Mouse (Mus musculus): ENCODE measurements around the gene Fgfr2.

Fgfr2 gene

DNA sequence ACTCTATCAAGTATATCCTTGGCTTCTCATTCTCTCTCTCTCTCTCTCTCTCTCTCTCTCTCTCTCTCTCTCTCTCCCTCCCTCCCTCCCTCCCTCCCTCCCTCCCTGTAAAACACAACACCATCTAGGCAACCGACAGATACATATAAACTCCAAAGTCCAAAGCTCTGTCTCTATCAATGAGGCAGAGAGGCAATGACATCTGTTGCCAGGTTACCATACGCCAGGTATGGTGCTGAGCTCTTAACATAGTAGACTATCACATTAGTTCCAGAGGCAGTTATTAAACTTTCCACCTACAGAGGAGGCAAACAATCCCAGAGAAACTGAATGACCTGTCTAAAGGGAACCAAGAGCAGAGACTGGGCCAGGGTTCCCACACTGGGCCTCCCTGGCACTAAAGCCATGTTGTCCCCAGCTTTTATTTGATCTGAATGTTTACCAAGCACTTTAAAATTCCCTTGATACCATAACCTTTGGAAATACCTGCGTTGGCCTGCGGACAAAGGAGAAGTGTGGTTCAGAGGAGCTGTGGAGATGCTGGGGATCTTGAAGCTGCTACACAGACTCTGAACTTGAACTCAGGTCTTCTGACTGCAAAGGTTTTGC lies 2268.4 kb downstream of the Fgfr2 start:
- in situ Hi-C loops (cut with MboI, MseI): no loop called here

DNA sequence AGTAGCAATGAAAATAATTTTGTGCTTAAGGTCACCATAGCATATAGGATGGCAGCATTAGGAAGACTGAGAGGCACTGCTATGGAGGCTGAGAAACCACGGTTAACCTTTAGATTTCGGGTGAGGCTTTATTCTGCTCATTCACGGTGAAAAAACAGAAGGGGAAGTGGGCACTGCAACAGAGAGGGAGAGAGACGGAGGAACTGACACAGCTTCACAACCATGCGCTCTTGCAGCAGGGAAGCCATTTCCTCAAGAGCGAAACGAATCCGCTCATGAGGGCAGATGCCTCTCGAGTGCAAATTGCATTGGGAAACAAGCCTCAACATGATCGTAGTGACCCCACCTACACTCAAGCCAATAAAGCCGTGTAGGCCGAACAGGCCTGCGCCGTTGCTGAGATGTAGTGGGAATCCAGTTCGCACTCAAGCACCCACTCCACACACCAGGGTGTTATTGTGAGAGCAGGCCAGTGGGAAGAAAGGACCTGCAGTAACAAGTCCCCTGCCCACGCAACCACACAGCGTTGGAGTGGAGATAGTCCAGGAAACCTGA lies 2275.9 kb downstream of the Fgfr2 start:
- in situ Hi-C loops (cut with MboI, MseI): no loop called here

DNA sequence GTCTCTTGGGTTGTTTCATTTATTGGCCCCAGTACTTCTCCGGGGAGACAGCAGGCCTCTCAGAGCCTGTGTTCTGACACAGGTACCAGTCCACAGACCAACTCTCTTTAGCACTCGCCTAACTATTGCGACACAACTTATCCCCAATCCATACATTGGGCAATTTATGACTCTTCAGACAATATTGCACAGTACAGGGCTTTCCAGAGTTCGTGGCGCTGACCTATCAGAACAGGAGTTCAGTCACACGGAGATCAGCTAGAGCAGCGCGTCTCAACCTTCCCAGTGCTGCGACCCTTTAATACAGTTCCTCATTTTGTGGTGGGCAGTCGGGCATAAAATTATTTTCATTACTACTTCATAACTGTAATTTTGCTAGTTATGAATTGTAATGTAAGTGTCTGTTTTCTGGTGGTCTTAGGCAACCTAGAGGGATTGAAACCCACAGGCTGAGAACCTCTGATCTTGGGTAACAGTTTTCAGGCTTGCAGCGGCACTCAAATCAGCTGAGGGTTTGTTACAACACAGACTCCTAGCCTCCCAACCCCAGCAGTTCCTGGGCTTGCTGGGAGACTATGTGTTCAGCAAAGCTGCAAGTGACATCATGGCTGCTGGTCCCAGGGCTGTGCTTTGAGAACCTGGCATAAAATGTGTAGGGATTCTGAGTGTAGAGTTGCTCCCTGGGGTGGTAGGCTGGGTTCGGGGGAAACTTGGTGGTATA lies 2283.6 kb downstream of the Fgfr2 start:
- in situ Hi-C loops (cut with MboI, MseI): no loop called here

DNA sequence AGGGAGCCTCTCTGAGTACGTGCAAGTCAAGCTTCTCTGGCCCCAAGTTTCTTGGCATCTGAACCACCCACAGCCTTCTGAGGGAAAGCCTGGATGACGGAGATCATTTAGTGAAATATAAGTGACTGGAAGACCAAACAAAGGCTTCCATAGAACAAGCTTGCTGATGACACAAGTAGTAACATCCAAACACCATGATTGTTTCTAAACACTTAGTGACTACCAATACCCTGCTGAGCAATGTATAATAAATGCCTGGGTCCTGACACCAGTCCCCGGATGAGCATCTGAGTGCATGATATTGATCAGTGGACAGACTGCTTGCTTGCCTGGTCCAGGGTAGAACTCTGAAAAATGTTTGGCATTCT lies 2284.5 kb downstream of the Fgfr2 start:
- in situ Hi-C loops (cut with MboI, MseI): no loop called here

DNA sequence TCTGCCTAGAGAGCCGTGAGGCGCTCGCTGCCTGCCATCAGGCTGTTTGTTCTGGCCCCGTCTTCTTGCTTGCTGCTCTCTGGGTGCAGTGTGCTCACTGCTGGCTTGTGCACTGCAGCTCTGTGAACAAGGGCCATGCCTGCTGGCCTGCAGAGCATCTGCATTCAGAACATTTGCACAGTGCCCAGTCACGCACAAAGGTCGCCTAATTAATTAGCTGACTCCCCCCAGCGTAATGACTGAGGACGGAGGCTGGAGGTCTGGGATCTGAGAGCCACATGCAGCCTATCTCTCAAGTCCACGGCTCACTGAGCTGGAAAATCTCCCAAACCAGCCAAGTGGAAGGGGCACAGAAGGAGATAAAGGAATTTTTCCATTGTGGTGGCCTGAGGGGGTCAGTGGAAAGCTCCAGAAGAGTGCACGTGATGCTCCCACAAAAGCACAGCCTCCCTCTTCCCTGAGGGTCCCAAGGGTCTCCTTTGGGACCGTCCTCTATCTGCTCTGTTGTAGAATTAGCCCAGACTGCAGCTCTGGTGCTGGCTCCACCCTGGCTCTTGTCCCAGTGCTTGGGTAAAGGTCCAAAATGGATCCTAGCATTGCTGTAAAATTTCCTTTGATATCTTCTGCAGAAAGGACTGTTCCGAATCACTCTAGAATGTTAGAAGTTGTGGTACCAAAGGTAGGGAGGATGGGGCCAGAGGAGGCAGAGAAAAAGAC lies 2285.1 kb downstream of the Fgfr2 start:
- in situ Hi-C loops (cut with MboI, MseI): no loop called here

DNA sequence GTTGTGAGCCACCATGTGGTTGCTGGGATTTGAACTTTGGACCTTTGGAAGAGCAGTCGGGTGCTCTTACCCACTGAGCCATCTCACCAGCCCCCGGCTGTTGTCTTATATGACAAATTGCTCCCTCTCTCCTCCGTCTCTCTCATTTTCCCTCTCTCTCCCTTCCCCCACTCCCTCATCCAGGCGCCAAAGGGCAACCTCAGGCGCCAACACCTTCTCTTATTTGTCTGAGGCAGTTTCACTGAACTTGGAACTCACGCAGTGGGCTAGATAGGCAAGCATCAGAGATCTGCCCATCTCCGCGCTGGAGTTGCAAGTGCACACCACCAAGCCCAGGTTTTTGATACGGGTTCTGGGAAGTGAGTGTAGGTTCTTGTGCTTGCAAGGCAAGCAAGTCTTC lies 2287.1 kb downstream of the Fgfr2 start:
- in situ Hi-C loops (cut with MboI, MseI): no loop called here

DNA sequence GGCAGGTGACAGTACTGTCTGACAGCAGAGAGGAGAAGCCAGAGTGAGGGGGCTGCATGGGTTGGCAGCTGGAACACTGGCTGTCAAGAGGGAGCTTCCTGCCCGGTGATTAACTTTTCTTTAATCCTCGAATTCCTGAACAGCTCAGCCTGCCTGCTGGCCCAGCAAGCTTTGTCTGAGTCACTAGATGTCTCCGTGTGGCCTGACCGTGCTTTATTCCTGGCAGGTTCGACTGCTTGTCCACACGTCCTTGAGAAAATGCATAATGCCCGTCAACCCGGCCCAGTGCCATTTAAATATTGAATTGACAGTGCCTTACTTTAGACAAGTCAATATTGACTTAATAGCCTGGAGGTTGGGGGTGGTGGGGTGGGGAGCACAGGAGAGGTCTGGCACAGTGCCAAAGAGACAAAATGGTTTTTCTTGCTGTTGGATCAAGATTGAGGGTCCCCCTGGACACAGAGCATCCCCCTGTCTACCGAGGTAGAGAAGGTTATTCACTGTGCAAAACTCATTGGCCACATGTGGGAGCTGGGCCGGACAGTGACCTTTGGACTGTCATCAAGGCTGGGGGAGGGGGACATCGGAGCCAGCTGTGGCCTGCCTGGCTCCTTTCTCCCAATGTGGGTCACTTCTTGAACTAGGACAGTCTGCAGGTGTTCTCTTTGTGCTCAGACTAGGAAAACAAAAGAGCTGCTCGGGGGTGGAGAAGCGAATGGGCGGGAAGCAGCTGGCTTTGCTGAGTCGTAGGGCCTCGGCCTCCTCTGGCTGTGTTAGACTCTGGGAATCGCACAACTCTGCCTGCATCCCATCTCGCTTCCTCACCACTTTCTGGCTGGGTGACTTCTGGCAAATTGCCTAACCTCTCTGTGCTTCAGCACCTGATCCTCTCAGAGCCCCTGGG lies 2287.9 kb downstream of the Fgfr2 start:
- in situ Hi-C loops (cut with MboI, MseI): no loop called here

DNA sequence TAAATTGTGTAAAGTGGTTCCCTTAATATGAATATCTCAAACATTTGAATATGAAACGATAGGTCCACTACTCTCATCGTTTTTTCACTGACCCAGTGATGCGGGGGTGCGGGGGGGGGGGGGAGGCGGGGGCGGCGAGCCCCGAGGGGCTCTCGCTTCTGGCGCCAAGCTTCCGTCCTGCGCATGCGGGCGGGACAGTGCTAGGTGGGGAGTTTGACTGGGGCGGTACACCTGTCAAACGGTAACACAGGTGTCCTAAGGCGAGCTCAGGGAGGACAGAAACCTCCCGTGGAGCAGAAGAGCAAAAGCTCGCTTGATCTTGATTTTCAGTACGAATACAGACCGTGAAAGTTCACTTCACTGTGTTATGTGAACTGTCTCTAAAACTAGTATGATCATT lies 2288.9 kb downstream of the Fgfr2 start:
- in situ Hi-C loops (cut with MboI, MseI): no loop called here

DNA sequence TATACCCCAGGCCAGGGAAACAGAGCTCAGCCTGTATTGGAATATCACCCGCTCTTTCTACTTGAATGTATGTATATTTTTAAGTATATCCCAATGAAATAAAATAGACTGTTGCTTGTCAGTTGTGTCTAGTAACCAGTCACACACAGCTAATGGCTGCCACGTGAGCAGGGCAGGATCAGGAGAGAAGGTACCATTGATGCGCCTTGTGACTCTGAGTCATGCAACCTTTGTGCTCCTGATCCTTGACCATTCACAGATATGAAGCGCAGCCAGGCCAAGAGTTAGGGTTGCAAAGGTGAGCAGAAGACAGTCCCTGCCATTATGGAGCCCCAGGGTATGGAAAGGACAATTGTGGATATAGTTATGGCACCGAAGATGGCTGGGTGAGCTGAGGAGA lies 2291.6 kb downstream of the Fgfr2 start:
- in situ Hi-C loops (cut with MboI, MseI): no loop called here

DNA sequence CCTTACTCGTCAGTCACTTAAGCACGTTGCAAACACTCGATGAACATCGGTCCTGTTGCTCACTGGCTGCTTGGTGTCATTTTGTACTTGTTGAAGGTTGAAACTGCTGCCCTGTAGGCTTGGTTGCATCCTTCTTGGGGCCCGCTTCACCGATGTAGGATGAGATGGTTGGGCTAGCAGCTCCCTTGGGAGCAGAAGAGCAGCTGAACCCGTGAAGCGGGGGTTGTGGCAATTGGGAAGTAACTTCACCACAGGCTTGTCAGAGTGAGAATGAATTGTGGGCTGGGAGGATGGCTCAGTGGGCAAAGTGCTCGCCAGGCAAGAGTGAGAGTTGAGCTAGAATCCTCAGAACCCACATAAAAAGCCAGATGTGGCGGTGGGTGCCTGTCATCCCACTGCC lies 2294.7 kb downstream of the Fgfr2 start:
- in situ Hi-C loops (cut with MboI, MseI): no loop called here

DNA sequence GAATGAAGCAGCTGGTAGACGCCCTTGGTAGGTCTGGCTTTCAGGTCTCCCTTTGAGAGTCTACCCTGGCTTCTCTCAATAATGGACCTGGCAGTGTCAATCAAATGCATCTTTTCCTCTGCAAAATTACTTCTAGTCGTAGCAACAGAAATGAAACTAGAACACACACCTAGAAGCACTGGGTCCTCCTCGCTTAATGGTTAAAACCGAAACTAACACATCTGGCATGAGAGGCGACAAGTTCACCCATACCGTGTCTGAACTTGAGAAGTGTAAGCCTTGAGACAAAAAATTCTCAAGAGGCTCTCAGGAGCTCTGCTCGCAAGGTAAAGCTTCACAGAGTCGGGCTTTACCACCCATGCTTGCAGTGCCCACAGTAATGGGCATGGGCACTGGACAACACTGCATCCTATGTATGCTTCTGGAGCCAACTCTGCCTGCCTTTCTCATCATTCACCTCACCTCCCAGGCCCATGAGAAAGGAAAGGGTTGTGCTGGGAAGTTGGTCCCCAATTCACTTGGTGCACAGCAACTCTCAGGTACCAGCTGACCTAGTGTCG lies 2295.2 kb downstream of the Fgfr2 start:
- in situ Hi-C loops (cut with MboI, MseI): no loop called here

DNA sequence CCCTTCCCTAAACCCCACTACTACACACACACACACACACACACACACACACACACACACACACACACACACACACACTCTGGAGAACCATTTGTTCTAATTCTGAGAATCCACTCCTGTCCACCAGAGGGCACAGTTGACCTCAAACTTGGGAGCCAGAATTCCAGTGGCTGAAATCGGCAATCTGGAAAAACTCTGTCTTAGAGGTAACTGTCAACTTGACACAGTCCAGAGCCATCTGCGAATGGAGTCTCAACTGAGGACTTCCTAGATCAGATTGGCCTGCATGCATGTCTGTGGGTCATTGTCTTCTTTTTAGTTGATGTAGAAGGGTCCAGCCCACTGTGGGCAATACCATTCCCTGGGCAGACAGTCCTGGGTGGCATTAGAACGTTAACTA lies 2295.7 kb downstream of the Fgfr2 start:
- in situ Hi-C loops (cut with MboI, MseI): no loop called here

DNA sequence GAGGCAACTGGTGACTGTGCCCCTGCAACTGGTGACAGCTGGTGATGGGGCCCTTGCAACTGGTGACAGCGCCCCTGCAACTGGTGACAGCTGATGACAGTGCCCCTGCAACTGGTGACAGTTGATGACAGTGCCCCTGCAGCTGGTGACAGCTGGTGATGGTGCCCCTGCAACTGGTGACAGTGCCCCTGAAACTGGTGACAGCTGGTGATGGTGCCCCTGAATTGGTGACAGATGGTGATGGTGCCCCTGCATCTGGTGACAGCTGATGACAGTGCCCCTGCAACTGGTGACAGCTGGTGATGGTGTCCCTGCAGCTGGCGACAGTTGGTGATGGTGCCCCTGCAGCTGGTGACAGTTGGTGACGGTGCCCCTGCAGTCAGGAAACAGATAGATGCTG lies 2296.8 kb downstream of the Fgfr2 start:
- in situ Hi-C loops (cut with MboI, MseI): no loop called here

DNA sequence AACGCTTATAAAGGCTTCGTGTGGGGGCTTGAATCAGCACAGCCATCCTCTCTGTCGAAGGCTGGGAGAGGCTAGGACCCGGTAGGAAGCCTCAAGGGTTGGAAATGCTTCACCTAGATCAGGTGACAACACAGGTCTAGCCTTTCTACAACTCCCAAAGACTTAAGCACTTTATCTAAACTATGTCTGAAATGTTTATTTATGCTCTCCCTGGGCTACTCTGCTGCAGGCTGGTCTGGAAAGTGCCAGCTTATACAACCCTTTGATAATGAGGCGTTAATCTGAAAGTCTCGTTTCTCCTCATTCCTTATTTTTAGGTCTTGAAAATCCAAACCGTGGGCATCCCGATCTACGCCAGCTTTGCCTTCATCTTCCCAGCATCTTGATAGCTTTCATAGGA lies 2299.2 kb downstream of the Fgfr2 start:
- in situ Hi-C loops (cut with MboI, MseI): loop anchor here (5.0 kb wide), 1 partner anchor 52 kb away; the partner anchor contains the start of gene Btbd16

DNA sequence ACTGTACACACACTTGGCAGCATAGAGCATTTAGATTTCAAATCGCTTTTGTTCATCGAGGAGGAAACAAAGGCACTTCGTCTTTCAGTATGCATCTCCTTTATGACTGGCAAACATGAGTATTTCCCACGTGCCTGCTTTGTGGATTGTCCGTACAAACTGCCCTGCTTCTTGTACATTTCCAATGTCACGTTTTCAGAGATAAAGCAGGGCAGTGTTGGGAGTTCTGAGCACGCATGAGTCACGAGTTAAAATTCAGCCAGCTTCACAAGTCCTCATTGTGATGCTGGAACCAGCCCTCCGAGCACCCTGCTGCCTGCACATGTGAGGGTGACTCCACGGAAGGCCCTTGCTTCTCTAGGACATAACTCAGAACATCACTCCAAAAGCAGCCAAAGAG lies 2303.5 kb downstream of the Fgfr2 start:
- in situ Hi-C loops (cut with MboI, MseI): loop anchor here (5.0 kb wide), 1 partner anchor 47 kb away; the partner anchor contains the start of gene Btbd16

DNA sequence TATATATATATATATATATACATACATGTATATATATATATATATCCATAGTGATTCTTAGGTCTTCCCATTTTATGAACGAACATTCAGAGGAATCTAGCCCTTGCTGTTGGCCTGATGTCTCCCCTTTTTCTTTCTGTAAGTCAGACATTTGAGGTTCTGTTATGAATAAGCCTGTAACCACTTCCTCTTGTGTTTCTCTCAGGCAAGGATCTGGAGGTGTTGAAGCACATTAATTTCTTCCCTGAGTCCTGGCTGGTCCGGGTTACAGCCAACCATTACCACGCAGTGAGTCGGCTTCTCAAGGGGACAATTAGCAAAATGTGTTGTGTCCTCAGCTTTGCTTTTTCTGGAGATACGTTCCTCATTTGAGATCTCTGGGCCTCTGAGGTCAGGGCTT lies 2304.3 kb downstream of the Fgfr2 start:
- in situ Hi-C loops (cut with MboI, MseI): no loop called here

DNA sequence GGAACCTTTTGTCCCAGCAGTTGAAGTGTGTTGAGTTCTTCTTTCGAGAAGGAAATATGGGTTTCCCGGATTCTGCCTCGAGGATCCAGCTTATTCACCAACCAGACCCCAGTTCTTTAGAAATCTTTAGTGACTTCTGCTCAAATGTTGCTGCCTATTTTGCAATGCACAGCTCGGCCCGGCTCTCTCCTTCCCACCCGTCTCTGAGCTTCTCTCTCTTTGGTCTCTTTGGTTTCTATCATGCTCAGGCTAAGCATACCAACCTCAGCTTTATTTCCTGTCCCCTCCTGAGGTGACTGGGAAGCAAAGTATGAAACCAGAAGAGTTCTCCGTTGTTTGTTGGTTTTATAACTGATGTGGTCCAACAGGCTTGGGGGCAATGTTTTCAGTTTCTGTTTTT lies 2306.9 kb downstream of the Fgfr2 start:
- in situ Hi-C loops (cut with MboI, MseI): no loop called here

DNA sequence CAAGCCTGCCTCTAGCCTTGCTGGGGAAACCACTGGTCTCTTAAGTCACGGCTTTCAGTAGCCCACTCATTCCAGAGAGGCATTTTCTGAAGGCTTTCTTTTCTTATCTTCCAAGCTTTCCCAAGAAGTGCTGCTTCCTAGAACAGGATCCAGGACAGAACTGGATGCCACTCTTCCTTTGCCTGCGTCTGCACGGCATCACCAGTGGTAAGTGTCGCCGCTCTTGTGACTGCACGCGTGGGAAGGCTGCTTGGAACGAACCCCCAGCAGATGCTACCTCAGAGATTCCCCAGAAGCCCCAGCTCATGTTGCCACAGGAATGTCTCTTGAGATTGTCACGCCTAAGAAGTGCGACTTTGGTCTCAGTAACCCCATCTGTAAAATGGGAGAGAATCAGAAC lies 2307.5 kb downstream of the Fgfr2 start:
- in situ Hi-C loops (cut with MboI, MseI): no loop called here

DNA sequence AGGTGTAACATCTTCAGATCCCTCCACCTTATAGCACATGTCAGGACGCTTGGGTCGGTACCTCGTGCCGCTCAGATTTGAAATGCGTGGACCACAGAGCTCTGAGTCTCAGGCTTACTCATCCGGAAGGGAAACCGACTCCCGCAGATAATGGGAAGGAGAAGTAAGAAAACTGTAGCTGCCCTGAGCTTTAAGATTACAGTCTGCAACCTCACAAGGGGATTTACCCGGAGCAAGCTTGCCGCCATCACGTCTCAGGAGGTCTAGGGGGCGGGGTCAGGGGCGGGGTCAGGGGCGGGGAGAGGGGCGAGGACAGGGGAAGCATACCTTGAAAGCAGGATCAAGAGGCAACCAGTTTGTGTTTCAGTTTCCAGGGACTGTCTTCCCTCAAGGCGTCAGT lies 2310.7 kb downstream of the Fgfr2 start:
- in situ Hi-C loops (cut with MboI, MseI): no loop called here

DNA sequence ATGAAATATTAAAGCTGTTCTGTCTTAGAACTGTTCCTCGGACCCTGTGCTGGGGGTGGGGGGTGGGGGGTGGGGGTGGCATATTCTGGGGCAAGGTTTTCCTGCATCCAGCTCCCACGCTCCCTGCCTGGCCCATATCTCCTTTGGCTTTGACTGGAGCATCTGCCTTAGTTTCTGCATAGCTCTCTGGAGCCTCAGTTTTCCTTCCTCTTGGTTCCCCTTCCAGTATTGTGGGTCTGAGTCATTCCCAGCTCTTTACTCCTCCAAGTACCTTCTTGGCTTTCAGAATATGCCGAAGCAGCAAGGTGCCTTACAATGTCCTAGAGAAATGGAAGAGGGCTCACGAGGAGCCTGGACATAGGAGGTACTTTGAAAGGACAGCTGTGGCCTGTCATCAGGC lies 2312.9 kb downstream of the Fgfr2 start:
- in situ Hi-C loops (cut with MboI, MseI): no loop called here

DNA sequence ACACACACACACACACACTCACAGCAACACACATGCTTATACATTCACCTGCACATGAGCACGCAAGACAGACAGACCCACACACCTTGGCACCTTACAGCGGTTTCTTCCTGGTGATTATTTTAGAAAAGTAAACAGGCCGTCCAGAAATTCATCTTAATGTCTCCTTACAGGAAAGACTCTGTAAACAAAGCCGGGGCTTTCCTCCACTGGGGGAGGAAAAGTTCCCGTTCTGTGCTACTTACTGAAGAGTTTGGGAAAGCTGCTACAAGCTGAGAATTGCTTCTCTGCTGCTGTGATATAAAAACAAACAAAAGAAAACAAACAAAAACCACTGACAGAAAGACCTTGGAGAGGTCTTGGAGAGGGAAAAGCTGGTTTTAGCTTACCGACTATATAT lies 2314.5 kb downstream of the Fgfr2 start:
- in situ Hi-C loops (cut with MboI, MseI): no loop called here
